Mouse (Mus musculus) midbrain, embryonic 16.5 days (tissue): Measurements from ENCODE around the gene Mgl2. TPM values are rescaled to one million over a fixed set of nuclear protein-coding genes. Genes with fewer than 3 reads are reported as not detected.
"Not testable (repeated sequence)": the region's sequence is repeated elsewhere in the genome, so short reads cannot be mapped to it uniquely, and the experiment has no call there.

ENCODE experiments used
- ATAC-seq: fragments of 200-750 bp; cut with Nextera tagmentation; 2 replicates; pipeline ENCODE4 v1.8.0; 2017; ENCODE audit warnings: moderate TSS enrichment
- H3K27ac ChIP-seq: fragments of 300-500 bp; sonication (generic); 2 replicates; pipeline ENCODE4 v1.5.1; 2014; ENCODE audit warnings: mild to moderate bottlenecking, low read length, mixed read lengths
- H3K27me3 ChIP-seq: fragments of 300-500 bp; sonication (generic); 2 replicates; pipeline ENCODE4 v1.6.1; 2014; ENCODE audit warnings: low read depth, low read length, mixed read lengths; ENCODE audit not compliant: control insufficient read depth, insufficient read depth
- H3K36me3 ChIP-seq: fragments of 300-500 bp; sonication (generic); 2 replicates; pipeline ENCODE4 v1.6.1; 2014; ENCODE audit warnings: mild to moderate bottlenecking, low read length, moderate library complexity, mixed read lengths; ENCODE audit not compliant: control insufficient read depth, insufficient read depth
- H3K4me1 ChIP-seq: fragments of 300-500 bp; sonication (generic); 2 replicates; pipeline ENCODE4 v1.6.1; 2014; ENCODE audit warnings: mild to moderate bottlenecking, low read length, mixed read lengths; ENCODE audit not compliant: control insufficient read depth, insufficient read depth
- H3K4me2 ChIP-seq: fragments of 300-500 bp; sonication (generic); 2 replicates; pipeline ENCODE4 v1.6.1; 2014; ENCODE audit warnings: mild to moderate bottlenecking, low read length, mixed read lengths
- H3K4me3 ChIP-seq: fragments of 300-500 bp; sonication (generic); 2 replicates; pipeline ENCODE4 v1.5.1; 2014; ENCODE audit warnings: low read depth, mild to moderate bottlenecking, low read length, moderate library complexity, mixed read lengths
- H3K9ac ChIP-seq: fragments of 300-500 bp; sonication (generic); 2 replicates; pipeline ENCODE4 v1.6.1; 2014; ENCODE audit warnings: low read depth, low read length, mixed read lengths
- H3K9me3 ChIP-seq: fragments of 300-500 bp; sonication (generic); replicated peaks from 2 replicates; pipeline ENCODE4 v1.6.1; 2014; ENCODE audit warnings: mild to moderate bottlenecking, low read length, mixed read lengths; ENCODE audit not compliant: control insufficient read depth, poor library complexity, severe bottlenecking
- WGBS: fragments of 180-500 bp; shearing (Covaris S2); extraction: QIAGEN DNeasy Blood & Tissue Kit; methylation state at CpG from one replicate; pipeline ENCODE4 v1.1.7; 2014; 5-methylcytosine and 5-hydroxymethylcytosine counted together
- polyA plus RNA-seq: library from polyadenylated mRNA; unstranded; fragments of >200 nt; fragmentation: Nextera tagmentation; extraction: Ambion mirVana; gene quantifications from 2 replicates; pipeline ENCODE4 v1.2.1, GENCODE M21; 2015

Mgl2 gene
- polyA plus RNA-seq, 1 experiment from 2014 or later: 1.1 TPM

DNA sequence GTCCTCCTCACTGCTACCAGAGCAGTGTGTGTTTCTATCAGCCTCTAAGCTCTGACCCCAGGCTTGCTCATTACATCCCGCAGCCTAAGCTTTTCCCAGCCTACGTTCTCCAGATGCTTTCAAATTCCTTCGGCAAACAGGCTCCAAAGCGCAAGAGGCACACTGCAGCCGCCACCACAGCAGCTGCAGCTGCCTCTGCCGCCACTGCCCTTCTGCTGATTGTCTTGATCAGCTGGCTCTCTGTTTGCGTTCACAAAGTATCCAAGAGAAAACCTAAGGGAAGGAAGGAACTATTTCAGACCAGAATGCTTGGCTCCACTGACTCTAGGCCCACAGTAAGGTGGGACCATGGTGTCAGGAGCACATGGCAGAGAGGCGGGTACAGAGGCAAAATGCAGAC lies 23.0 kb upstream of the Mgl2 start:
- Histone ChIP-seq H3K27ac (no peak overlapping the region), H3K9ac (no peak overlapping the region)
- 69% methylated on average over 8 of the region's 8 CpGs for WGBS

DNA sequence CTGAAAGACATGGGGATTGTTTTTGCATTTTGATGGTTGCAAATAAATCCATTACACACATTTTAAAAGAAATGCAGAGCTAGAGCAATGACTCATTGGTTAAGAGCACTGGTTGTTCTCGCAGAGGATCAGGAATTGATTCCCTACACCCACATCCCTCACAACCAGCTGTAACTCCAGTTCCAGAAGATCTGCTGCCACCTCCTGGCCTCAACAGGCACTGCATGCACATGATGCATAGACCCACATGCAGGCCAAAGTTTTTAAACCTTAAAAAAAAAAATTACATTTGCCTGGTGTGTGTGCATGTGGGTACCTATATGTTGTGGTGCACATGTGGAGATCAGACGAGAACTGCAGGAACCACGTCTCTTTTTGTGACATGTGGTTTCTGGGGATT lies 20.0 kb upstream of the Mgl2 start:
- H3K9me3 ChIP-seq: no peaks in the 10 kb centered on the region
- H3K27ac ChIP-seq: no peak overlapping the region
- no peak overlapping the region for H3K9ac ChIP-seq
- no peak for ATAC-seq
- no peaks in the 10 kb centered on the region for H3K27me3 ChIP-seq
- WGBS: 70% methylated on average over 3 of the region's 3 CpGs
- H3K4me1 ChIP-seq: no peaks in the 10 kb centered on the region
- no peak overlapping the region for H3K4me3 ChIP-seq
- no peaks in the 10 kb centered on the region for H3K36me3 ChIP-seq
- no peak overlapping the region for H3K4me2 ChIP-seq

More for the DNA sequence above, 23.0 kb upstream of the Mgl2 start:
- Histone ChIP-seq H3K36me3 (no peaks in the 10 kb centered on the region), H3K4me1 (no peaks in the 10 kb centered on the region), H3K4me3 (no peak overlapping the region), H3K9me3 (no peaks in the 10 kb centered on the region), H3K27me3 (no peaks in the 10 kb centered on the region), H3K4me2 (no peak overlapping the region)
- ATAC-seq: no peak

DNA sequence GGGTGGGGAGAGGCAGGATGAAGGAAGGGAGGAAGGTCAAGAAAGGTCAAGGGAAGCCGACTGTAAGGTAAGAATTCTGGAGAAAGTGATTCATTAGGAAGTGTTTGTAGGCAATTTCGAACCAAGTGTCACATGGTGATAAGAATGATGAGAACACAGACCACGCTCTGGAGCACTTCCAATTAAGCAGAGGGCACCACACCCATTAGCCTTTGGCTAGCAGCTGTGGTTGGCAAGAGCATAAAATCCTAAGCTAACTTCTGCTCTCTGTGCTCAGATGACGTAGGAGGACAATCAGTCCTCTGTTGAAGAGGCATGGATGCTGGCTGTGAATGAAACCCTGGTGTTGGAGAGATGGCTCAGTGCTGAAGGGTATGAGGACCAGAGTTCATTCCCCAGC lies 15.6 kb upstream of the Mgl2 start:
- no peak overlapping the region for H3K9ac ChIP-seq
- WGBS: 70% methylated on average over 4 of the region's 4 CpGs
- no peaks in the 10 kb centered on the region for H3K27me3 ChIP-seq
- no peak overlapping the region for H3K4me2 ChIP-seq
- no peak overlapping the region for H3K27ac ChIP-seq
- no peak overlapping the region for H3K4me3 ChIP-seq
- no peaks in the 10 kb centered on the region for H3K4me1 ChIP-seq
- no peak for ATAC-seq
- no peaks in the 10 kb centered on the region for H3K36me3 ChIP-seq
- H3K9me3 ChIP-seq: no peaks in the 10 kb centered on the region

DNA sequence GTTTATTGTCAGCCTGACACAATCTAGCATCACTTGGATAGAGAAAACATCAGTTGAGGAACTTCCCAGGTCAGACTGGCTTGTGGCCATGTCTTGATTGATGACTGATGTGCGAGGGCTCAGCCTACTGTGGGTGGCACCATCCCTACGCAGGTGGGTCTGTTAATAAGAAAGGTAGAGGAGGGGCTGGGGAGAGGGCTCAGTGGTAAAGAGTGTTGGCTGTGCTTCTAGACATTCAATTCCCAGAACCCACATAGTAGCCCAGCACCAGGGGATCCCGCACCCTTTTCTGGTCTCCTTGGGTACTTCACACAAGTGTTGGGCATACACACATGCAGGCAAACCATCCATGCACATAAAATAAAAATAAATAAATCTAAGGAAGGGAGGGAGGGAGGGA lies 14.2 kb upstream of the Mgl2 start:
- no peak for ATAC-seq
- no peaks in the 10 kb centered on the region for H3K36me3 ChIP-seq
- H3K4me2 ChIP-seq: no peak overlapping the region
- H3K27ac ChIP-seq: no peak overlapping the region
- 93% methylated on average over 3 of the region's 3 CpGs for WGBS
- peaks cover 3% of the 10 kb centered on the region; the same call in 1 of the 2 replicates for H3K9me3 ChIP-seq
- H3K27me3 ChIP-seq: no peaks in the 10 kb centered on the region
- H3K9ac ChIP-seq: no peak overlapping the region
- no peak overlapping the region for H3K4me3 ChIP-seq
- no peaks in the 10 kb centered on the region for H3K4me1 ChIP-seq

DNA sequence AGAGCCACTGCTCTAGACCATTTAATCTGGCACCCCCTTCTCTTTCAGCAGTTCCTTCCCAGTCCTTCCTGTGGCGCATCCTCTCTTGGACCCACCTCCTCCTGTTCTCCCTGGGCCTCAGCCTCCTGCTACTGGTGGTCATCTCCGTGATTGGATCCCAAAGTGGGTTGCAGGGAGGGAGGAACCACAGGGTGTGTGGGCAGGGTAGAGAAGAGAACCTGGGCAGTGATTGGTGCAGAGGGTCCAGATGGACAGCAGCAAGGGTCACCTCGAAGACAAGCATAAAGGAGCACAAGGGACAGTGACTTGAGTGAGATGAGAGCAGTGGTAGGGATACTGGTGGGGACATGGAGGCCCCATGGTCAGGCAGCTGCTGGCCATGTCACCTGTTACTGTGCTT lies 4.9 kb downstream of the Mgl2 start:
- not testable (repeated sequence) for H3K9me3 ChIP-seq, ATAC-seq, H3K9ac ChIP-seq, H3K4me3 ChIP-seq, H3K4me1 ChIP-seq, H3K4me2 ChIP-seq, H3K36me3 ChIP-seq, H3K27me3 ChIP-seq, H3K27ac ChIP-seq
- WGBS: 72% methylated on average over 3 of the region's 3 CpGs

DNA sequence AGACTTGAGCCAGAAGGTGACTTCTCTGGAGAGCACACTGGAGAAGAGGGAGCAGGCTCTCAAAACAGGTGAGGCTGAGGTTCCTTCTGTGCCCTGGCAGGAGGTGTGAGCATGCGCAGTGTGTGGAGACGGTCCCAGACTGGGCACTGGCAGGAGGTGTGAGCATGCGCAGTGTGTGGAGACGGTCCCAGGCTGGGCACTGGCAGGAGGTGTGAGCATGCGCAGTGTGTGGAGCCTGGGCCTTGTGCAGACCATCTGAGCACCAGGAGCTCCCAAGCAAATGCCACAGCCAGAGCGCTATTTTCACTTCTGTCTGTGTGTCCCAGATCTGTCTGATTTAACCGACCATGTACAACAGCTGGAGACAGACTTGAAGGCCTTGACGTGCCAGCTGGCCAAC lies 5.8 kb downstream of the Mgl2 start:
- not testable (repeated sequence) for H3K9me3 ChIP-seq, H3K27me3 ChIP-seq, ATAC-seq, H3K4me2 ChIP-seq, H3K9ac ChIP-seq, H3K4me3 ChIP-seq, H3K27ac ChIP-seq, H3K36me3 ChIP-seq, H3K4me1 ChIP-seq
- WGBS: 93% methylated on average over 8 of the region's 8 CpGs

DNA sequence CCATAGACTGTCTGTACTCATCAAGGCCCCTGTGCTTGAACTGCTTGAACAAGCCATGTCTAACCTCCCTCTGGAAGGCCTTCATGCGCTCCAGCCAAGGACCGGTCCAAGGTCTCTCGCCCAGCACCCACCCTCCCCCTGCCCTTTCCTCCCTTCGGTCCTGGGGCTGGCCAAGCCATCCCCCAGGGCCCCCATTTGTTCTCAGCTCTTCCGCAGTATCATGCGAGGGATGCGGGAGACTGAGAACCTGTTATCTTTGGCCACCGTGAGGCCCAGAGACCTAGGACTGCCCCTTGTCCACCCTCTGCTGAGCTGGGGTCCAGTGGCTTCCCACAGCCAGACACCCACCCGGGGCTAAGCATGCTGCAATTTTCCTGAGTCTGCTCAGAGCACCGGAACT lies 9.0 kb downstream of the Mgl2 start:
- ATAC-seq: no peak
- no peak overlapping the region for H3K4me2 ChIP-seq
- no peaks in the 10 kb centered on the region for H3K4me1 ChIP-seq
- no peak overlapping the region for H3K9ac ChIP-seq
- no peaks in the 10 kb centered on the region for H3K36me3 ChIP-seq
- H3K4me3 ChIP-seq: no peak overlapping the region
- H3K9me3 ChIP-seq: no peaks in the 10 kb centered on the region
- H3K27ac ChIP-seq: no peak overlapping the region
- H3K27me3 ChIP-seq: no peaks in the 10 kb centered on the region
- 91% methylated on average over 10 of the region's 10 CpGs for WGBS

DNA sequence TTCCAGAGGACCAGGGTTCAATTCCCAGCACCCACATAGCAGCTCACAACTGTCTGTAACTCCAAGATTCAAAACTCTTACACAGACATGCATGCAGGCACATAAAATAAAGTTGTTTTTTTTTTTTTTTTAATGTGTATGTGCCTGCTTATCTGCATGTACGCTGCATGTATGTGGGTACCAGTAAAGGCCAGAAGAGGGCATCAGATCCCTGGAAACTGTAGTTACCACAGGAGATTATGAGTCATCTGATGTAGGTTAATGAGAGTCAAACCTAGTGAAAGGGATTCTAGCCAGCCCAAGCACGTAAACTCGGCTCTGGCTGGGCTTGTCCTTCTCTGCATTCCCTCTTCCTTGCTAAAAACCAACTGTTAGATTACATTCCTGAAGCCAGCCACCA lies 20.9 kb downstream of the Mgl2 start:
- Histone ChIP-seq H3K27me3 (no peaks in the 10 kb centered on the region), H3K9me3 (no peaks in the 10 kb centered on the region), H3K27ac (no peak overlapping the region), H3K36me3 (no peaks in the 10 kb centered on the region), H3K9ac (no peak overlapping the region), H3K4me3 (no peak overlapping the region), H3K4me2 (no peak overlapping the region), H3K4me1 (no peaks in the 10 kb centered on the region)
- no peak for ATAC-seq
- 66% methylated on average over 3 of the region's 3 CpGs for WGBS

DNA sequence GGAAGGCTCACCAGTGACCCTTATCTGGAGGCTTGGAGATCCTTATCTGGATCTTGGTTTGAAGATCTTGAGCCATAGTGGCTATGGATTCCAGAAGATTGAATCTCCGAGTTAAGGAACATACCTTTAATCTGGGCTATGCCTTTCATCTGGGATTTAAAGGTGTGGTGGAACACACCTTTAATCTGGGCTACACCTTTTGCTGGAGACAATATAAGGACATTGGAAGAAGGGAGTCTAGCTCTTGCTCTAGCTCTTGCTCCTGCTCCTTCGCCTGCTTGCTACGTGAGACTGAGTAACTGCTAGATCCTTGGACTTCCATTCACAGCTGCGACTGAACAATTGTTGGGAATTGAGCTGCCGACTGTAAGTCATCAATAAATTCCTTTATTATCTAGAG lies 25.8 kb downstream of the Mgl2 start, which contains the start of gene Clec10a:
Gene Clec10a (plus strand): TSS at position 301 of the 400 bp plus-strand sequence.
- ATAC-seq, H3K4me1 ChIP-seq, H3K36me3 ChIP-seq, H3K9ac ChIP-seq, H3K27ac ChIP-seq, H3K27me3 ChIP-seq, H3K4me2 ChIP-seq, H3K4me3 ChIP-seq, H3K9me3 ChIP-seq: not testable (repeated sequence)
- WGBS: no CpG with 5 or more reads among the region's 5 CpGs

DNA sequence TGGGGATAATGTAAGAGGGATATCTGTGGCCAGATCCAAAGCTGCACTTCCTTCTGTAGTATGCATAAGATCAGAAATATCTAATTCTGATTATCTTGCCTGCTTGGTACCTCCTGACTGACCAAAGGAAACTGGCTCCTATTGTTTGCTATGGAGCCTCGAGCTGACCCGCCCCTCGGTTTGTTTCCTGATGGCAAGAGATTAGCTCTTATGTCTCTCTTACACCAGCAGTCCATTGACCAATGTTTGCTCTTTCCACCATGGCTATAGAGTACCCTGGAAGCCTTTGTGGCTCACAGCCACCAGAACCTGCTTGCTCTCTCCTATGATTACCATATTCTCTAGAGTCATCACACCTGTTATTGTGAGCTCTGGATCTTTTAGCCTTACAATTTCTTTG lies 32.2 kb downstream of the Mgl2 start:
- no peak overlapping the region for H3K4me2 ChIP-seq
- no peaks in the 10 kb centered on the region for H3K4me1 ChIP-seq
- no peaks in the 10 kb centered on the region for H3K9me3 ChIP-seq
- H3K27me3 ChIP-seq: no peaks in the 10 kb centered on the region
- 61% methylated on average over 3 of the region's 3 CpGs for WGBS
- no peak for ATAC-seq
- H3K27ac ChIP-seq: no peak overlapping the region
- no peaks in the 10 kb centered on the region for H3K36me3 ChIP-seq
- H3K9ac ChIP-seq: no peak overlapping the region
- no peak overlapping the region for H3K4me3 ChIP-seq
